Mouse (Mus musculus) lung, postnatal 14 days (tissue): ENCODE results near the gene Vmn2r113.
"Not testable (repeated sequence)": the region's sequence is repeated elsewhere in the genome, so short reads cannot be mapped to it uniquely, and the experiment has no call there.

Experiments used
- DNase-seq: peaks from one replicate; pipeline ENCODE4 v3.0.0; 2021

Gene Vmn2r113

DNA sequence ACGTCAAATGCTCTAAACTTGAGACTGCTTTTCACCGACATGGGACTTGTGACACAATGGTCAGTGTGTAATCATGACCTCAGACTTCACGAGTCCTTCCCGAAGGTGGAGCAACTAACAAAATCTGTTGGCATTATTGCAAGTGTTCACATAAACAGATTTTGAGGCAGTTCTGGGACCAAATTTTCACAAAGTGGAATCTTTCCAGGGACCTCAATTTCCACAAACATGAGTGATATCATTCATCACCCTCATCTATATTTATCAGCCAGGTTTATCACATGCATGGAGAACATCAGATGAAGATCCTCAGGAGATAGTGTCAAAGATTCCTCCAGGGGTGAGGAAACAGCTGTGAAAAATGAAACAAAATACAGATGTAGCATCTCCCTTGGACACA is at the start of gene Vmn2r113:
Vmn2r113 (plus strand) TSS at position 301 of the 400 bp plus-strand sequence.
- not testable (repeated sequence) for DNase-seq
